Mouse (Mus musculus): ENCODE data around the gene Gfap. TPM values are rescaled to one million over a fixed set of nuclear protein-coding genes. Genes with fewer than 3 reads are reported as not detected.

Gfap gene
- total RNA-seq (2023; ENCODE audit: inconsistent age), result not detected in 4 replicates

DNA sequence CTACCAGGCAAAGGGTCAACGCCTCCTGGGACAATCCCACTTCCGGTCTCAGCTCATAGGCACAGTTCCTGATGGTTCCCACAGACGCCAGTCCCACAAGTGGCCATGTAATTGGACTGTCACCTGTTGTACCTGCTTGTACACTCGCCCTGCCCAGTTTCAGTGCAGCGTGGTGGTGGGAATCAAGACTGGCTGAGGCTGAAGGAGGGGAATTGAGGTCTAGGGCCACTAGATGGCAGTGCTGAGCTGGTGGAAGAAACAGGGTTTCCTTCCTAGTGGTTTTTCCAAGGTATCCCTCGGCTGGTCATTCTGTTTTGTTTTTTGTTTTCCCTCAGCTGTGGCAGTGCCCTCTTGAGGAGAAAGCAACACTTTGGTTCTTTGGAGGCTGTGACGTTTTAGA, at the start of gene Gfap:
Gfap (minus strand) TSS at position 150 of the 400 bp plus-strand sequence.

DNA sequence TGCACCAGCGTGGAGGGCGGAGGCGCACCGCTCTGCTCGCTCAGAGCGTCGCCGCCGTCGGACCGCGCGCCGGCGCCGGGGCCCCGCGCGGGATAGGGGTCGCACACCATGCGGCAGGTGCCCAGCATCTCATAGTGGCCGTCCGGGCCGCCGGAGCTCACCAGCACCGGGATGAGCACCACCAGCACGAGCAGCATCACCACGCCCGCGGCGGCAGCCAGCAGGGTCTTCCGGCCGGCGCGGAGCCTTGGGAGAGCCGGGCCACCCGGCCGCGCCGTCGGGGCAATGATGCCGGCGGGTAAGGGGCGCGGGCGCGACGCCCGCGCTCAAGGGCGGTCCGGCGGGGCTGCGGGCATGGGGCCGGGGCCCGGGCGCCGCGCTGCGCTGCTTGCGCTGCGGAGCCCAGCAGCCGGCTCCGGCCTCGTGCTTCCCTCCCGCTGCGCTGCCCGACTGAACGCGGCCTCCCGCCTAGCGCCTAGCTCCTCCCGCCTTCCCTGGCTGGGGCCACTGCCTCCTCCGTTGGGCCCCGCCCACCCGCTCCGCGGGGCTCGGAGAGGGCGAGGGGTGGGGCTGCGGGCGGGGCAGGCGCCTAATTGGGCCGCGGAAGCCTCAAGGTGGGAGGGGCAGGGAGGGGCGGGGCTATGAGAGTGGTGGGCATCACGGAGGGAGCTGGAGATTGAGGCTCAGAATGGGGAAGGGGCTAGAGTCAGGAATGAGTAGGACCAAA, 45.7 kb upstream of the Gfap start, which contains the start of gene C1ql1:
C1ql1 (minus strand) TSS at position 424 of the 727 bp plus-strand sequence.

DNA sequence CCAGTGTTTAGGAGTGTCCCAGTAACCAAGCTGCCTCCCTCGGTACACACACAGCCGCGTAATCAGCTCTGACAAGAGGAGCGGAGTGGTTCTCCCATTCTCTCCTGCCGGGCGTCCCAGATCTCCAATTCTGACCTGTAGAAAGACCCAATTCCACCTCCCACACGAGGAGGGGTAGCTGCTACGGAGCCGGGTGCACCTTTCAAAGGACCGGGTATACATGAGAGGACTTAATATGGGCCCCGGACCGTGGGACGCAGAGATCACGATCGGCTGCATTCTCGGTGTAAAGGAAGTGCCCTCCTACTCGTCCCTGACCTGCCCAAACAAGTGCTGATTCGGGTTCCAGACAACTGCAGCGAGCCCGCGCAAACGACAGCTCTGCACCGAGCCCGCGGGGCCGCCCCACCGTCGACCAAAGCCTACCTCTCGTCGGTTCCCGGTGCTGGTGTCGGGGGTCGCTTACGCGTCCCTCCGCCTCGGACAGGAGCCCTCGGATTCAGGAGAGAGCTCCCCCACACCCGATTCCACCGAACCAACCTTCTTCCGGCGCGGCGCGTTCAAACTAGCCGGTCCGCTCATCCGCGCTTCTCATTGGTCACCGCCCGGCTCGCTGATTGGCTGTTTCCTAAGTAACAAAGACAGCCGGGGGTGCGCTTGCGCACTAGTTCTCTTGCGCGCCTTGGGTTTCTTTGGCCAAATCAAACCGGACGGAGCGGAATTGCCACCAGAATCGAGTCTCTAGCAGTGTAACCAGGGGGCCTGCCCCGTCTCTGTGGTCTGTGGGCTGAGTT, 24.0 kb upstream of the Gfap start, which contains the start of gene Kif18b:
Kif18b (minus strand) TSS at position 568 of the 794 bp plus-strand sequence.

GRCm38 (mm10) chr11:102884616-102885219, 16.0 kb downstream of the Gfap start, which contains the start of gene Fam187a:
Gene Fam187a (plus strand): TSS chr11:102885169.

DNA sequence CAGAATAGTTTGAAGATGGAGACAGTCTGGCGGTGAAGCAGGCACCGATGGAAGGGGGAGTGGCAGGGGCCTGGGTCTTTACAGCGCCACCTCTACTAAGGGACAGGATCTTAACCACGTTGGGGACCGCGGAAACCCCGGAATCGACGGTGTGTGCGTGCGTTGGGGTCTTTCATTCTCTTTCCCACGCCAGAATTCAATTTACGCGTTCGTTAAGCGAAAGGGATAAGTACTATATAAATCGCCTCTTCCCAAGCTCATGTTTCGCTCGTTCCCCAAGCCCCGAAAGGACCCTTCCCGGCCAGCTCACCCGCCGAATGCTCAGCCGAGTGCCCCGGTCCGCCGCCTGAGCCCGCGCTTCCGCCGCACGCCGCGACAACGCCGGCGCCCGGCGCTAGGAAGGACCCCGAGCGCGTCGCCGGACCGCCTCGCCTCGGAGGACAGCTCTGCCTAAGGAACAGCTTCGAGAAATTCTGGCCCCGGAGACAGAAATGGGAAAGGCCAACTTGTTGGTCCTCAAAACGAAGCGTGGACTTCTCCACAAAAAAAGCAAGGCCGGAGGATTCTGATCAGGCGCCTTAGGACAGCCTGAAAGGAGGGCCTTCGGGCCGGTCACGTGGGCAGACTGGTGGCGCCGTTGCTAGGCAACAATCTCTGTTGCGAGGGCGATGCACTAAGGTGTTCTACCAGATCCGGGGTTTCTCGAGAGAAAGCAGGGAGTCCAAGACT, 20.0 kb downstream of the Gfap start, which contains the start of the genes Eftud2 and Ccdc103:
Eftud2 (minus strand) TSS at position 401 of the 729 bp plus-strand sequence.
Ccdc103 (plus strand) TSS at position 620 of the 729 bp plus-strand sequence.

Other genes starting within 250 kb of the Gfap start
- gene Meioc, start 237.2 kb downstream of the Gfap start, total RNA-seq (2023; ENCODE audit: inconsistent age), result not detected in 4 replicates
- 25.4 to 29.9 TPM (median 25.8 TPM) in 4 replicates for gene Ccdc43, start 203.1 kb downstream of the Gfap start, total RNA-seq (2023; ENCODE audit: inconsistent age)
- gene Adam11, start 139.5 kb downstream of the Gfap start, total RNA-seq (2023; ENCODE audit: inconsistent age), result 0.18 TPM in 1 of 4 replicates, not detected in the others
- not detected in 4 replicates for gene Gjc1, start 81.2 kb downstream of the Gfap start, total RNA-seq (2023; ENCODE audit: inconsistent age)
- not detected in 4 replicates for gene Higd1b, start 65.1 kb downstream of the Gfap start, total RNA-seq (2023; ENCODE audit: inconsistent age)
- 130 to 159 TPM (median 135 TPM) in 4 replicates for gene Eftud2, start 19.9 kb downstream of the Gfap start, total RNA-seq (2023; ENCODE audit: inconsistent age)
- gene Ccdc103, start 19.7 kb downstream of the Gfap start, total RNA-seq (2023; ENCODE audit: inconsistent age), result 0.26 TPM in 1 of 4 replicates, not detected in the others
- not detected in 4 replicates for gene Fam187a, start 15.7 kb downstream of the Gfap start, total RNA-seq (2023; ENCODE audit: inconsistent age)
- 1.1 to 1.9 TPM (median 1.2 TPM) in 4 replicates for gene Kif18b, start 24.2 kb upstream of the Gfap start, total RNA-seq (2023; ENCODE audit: inconsistent age)
- not detected in 4 replicates for gene C1ql1, start 45.8 kb upstream of the Gfap start, total RNA-seq (2023; ENCODE audit: inconsistent age)
- gene Nmt1, start 127.3 kb upstream of the Gfap start, total RNA-seq (2023; ENCODE audit: inconsistent age), result 58.0 to 62.2 TPM (median 59.9 TPM) in 4 replicates
- 15.0 to 17.7 TPM (median 15.8 TPM) in 4 replicates for gene Dcakd, start 127.4 kb upstream of the Gfap start, total RNA-seq (2023; ENCODE audit: inconsistent age)
- gene Plcd3, start 200.7 kb upstream of the Gfap start, total RNA-seq (2023; ENCODE audit: inconsistent age), result 2.7 to 4.7 TPM (median 3.8 TPM) in 4 replicates
- 46.6 to 58.5 TPM (median 49.6 TPM) in 4 replicates for gene Acbd4, start 200.8 kb upstream of the Gfap start, total RNA-seq (2023; ENCODE audit: inconsistent age)
- gene Hexim1, start 215.3 kb upstream of the Gfap start, total RNA-seq (2023; ENCODE audit: inconsistent age), result 55.6 to 59.2 TPM (median 56.1 TPM) in 4 replicates
- 3.5 to 7.4 TPM (median 6.4 TPM) in 4 replicates for gene Hexim2, start 231.5 kb upstream of the Gfap start, total RNA-seq (2023; ENCODE audit: inconsistent age)

Measured in B cell, adult (primary cell).